Mouse (Mus musculus): Measurements from ENCODE around the gene Celsr3. TPM values are rescaled to one million over a fixed set of nuclear protein-coding genes. Genes with fewer than 3 reads are reported as not detected.

Celsr3 gene
- 5.3 and 14.9 TPM in 2 replicates for polyA plus RNA-seq (2011; ENCODE audit: insufficient read depth, insufficient read length, low replicate concordance, missing spikeins)

DNA sequence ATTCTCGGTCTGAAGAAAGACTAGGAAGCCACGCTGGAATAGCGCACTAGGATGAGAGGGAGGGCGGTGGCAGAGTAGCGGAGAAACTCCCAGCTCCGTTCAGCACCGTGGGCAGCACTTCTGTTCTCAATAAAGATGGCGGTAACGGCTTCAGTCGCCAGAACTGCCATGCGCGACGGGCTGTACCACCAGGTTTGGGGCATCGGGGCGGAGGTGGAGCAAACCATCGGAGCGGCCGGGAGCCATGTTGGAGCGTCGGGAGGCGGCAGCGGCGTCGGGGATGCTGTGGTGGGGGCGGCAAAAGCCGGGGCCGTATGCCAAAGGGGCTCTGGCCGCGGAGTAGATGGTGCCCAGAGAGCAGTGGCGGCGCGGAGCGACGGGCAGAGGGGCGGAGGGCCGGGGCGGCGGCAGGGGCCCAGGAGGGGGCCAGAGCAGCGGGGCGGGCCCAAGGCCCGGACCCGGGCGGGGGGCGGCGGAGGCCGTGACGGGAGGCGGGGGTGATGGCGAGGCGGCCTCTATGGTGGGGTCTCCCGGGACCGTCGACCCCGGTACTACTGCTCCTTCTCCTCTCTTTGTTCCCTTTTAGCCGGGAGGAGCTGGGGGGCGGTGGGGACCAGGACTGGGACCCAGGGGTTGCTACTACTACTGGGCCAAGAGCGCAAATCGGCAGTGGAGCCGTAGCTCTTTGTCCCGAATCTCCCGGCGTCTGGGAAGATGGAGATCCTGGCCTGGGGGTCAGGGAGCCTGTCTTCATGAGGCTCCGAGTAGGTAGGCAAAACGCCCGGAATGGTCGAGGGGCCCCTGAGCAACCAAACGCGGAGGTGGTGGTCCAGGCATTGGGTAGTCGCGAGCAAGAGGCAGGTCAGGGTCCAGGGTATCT, at the start of gene Celsr3:
Celsr3 (plus strand) TSS at position 501 of the 880 bp plus-strand sequence.
- Histone ChIP-seq H3K4me3 (replicated peaks; ENCODE audit: control insufficient read depth, low read depth, low read length) (peak within 1 kb of the TSS; percentile 64), H3K27ac (ENCODE audit: control insufficient read depth, insufficient read depth, low read depth, low read length, poor library complexity) (peak within 1 kb of the TSS; percentile 34), H3K4me1 (ENCODE audit: control insufficient read depth, insufficient read depth, low read length) (peaks cover 6% of the 10 kb centered on the region; the same call in 1 of the 2 replicates)
- TF ChIP-seq CTCF (IDR thresholded peaks at IDR 0.05; ENCODE audit: control insufficient read depth, insufficient read depth, low read length), result no peak
- TF ChIP-seq POLR2A (IDR thresholded peaks at IDR 0.05; ENCODE audit: borderline replicate concordance, control insufficient read depth, low read depth, low read length), result no peak
- 7% methylated on average over 68 of the region's 70 CpGs for WGBS

GRCm38 (mm10) chr9:108776614-108777013, 49.5 kb upstream of the Celsr3 start:
- TF ChIP-seq CTCF (IDR thresholded peaks at IDR 0.05; ENCODE audit: control insufficient read depth, insufficient read depth, low read length) (no peak), POLR2A (IDR thresholded peaks at IDR 0.05; ENCODE audit: borderline replicate concordance, control insufficient read depth, low read depth, low read length) (no peak)
- Histone ChIP-seq H3K4me1 (ENCODE audit: control insufficient read depth, insufficient read depth, low read length) (no peaks in the 10 kb centered on the region; the same call in 1 of the 2 replicates), H3K4me3 (replicated peaks; ENCODE audit: control insufficient read depth, low read depth, low read length) (no peak overlapping the region), H3K27ac (ENCODE audit: control insufficient read depth, insufficient read depth, low read depth, low read length, poor library complexity) (no peak overlapping the region)
- 84% methylated on average over 4 of the region's 4 CpGs for WGBS

DNA sequence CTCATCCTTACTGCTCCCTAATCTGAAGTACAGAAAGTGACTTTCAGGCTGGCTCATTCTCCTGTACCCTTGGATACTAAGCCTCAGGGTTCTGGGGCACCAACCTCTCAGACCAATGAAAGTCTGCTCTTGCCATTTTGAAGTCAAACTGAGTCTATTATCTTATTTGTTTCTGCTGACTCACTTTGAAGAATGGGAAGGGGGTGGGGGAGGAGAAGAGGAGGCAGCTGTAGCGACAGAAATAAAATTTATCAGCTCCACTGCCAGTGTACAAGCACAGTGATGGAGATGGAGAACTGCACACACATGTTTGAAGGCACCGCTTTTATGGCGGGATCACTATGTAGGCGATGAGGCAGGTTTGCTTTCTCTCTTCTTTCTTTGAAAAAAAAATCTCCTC, 48.8 kb upstream of the Celsr3 start:
- no peak overlapping the region for H3K4me3 ChIP-seq (replicated peaks; ENCODE audit: control insufficient read depth, low read depth, low read length)
- no peaks in the 10 kb centered on the region; the same call in 1 of the 2 replicates for H3K4me1 ChIP-seq (ENCODE audit: control insufficient read depth, insufficient read depth, low read length)
- no peak overlapping the region for H3K27ac ChIP-seq (ENCODE audit: control insufficient read depth, insufficient read depth, low read depth, low read length, poor library complexity)
- TF ChIP-seq POLR2A (IDR thresholded peaks at IDR 0.05; ENCODE audit: borderline replicate concordance, control insufficient read depth, low read depth, low read length), result no peak
- no peak for TF ChIP-seq CTCF (IDR thresholded peaks at IDR 0.05; ENCODE audit: control insufficient read depth, insufficient read depth, low read length)
- 81% methylated on average over 4 of the region's 4 CpGs for WGBS

DNA sequence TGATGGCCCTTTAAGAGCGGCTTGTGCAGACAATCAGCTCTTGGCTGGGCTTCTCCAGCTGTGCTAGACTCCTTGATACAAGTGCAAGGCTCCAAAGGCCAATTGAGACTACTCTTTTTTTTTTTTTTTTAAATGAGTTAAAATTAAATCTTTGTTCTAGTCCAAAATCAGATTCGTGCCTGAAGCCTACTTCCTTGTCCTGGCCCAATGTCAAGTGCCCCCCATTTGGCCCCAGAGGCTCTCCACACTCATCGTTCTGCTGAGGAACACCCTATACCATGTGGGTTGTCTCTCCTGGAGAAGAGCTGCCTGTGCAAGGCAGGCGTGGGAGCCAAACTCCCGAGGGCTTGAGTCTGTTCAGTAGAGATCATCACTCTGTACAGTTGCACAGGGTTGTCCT, 45.2 kb upstream of the Celsr3 start:
- H3K4me1 ChIP-seq (ENCODE audit: control insufficient read depth, insufficient read depth, low read length), result no peaks in the 10 kb centered on the region; the same call in 1 of the 2 replicates
- WGBS, result 64% methylated on average over 5 of the region's 5 CpGs
- no peak for TF ChIP-seq CTCF (IDR thresholded peaks at IDR 0.05; ENCODE audit: control insufficient read depth, insufficient read depth, low read length)
- TF ChIP-seq POLR2A (IDR thresholded peaks at IDR 0.05; ENCODE audit: borderline replicate concordance, control insufficient read depth, low read depth, low read length), result no peak
- H3K27ac ChIP-seq (ENCODE audit: control insufficient read depth, insufficient read depth, low read depth, low read length, poor library complexity), result no peak overlapping the region
- no peak overlapping the region for H3K4me3 ChIP-seq (replicated peaks; ENCODE audit: control insufficient read depth, low read depth, low read length)

- Histone ChIP-seq H3K27ac (ENCODE audit: control insufficient read depth, insufficient read depth, low read depth, low read length, poor library complexity) (no peak overlapping the region), H3K4me1 (ENCODE audit: control insufficient read depth, insufficient read depth, low read length) (no peaks in the 10 kb centered on the region), H3K4me3 (replicated peaks; ENCODE audit: control insufficient read depth, low read depth, low read length) (no peak overlapping the region)
- 78% methylated on average over 4 of the region's 4 CpGs for WGBS
- no peak for TF ChIP-seq POLR2A (IDR thresholded peaks at IDR 0.05; ENCODE audit: borderline replicate concordance, control insufficient read depth, low read depth, low read length)
These were observed 44.2 kb upstream of the Celsr3 start for GRCm38 (mm10) chr9:108781891-108782290.

DNA sequence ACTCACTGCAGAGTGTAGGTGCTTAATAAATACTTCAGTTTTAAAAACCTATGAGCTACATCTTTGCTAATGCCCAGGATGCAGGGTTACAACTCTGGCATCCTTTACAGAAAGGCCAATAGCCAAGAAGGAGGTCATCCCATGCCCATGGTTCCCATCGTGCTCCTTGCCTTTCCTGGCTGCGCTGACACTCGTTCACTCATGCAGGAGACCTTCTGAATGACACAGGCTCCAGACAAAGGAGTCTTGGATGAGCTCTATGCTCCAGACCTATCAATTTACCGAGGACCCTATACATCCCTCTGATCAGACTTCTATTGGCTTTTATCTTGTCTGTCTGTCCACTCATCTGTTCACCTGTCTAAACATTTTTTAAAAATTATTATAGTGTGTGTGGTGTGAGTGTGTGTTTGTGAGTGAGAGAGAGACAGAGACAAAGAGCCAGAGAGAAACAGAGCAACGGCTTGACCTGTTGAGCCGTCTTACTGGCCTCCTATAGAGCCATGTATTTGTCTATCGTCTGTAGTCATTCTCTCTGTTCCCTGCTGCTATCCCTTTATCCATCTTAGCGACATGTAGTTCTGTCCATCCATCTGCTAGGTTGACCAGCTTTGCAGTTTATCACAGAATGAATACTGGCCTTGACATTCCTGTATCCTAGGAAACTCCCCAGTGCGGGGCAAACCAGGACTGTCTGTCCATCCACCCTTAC, 43.1 kb upstream of the Celsr3 start:
- Histone ChIP-seq H3K4me1 (ENCODE audit: control insufficient read depth, insufficient read depth, low read length) (no peaks in the 10 kb centered on the region), H3K27ac (ENCODE audit: control insufficient read depth, insufficient read depth, low read depth, low read length, poor library complexity) (no peak overlapping the region), H3K4me3 (replicated peaks; ENCODE audit: control insufficient read depth, low read depth, low read length) (peak overlapping the region; percentile 95)
- WGBS, result 55% methylated on average over 9 of the region's 9 CpGs
- no peak for TF ChIP-seq POLR2A (IDR thresholded peaks at IDR 0.05; ENCODE audit: borderline replicate concordance, control insufficient read depth, low read depth, low read length)
- TF ChIP-seq CTCF (IDR thresholded peaks at IDR 0.05; ENCODE audit: control insufficient read depth, insufficient read depth, low read length), result no peak

DNA sequence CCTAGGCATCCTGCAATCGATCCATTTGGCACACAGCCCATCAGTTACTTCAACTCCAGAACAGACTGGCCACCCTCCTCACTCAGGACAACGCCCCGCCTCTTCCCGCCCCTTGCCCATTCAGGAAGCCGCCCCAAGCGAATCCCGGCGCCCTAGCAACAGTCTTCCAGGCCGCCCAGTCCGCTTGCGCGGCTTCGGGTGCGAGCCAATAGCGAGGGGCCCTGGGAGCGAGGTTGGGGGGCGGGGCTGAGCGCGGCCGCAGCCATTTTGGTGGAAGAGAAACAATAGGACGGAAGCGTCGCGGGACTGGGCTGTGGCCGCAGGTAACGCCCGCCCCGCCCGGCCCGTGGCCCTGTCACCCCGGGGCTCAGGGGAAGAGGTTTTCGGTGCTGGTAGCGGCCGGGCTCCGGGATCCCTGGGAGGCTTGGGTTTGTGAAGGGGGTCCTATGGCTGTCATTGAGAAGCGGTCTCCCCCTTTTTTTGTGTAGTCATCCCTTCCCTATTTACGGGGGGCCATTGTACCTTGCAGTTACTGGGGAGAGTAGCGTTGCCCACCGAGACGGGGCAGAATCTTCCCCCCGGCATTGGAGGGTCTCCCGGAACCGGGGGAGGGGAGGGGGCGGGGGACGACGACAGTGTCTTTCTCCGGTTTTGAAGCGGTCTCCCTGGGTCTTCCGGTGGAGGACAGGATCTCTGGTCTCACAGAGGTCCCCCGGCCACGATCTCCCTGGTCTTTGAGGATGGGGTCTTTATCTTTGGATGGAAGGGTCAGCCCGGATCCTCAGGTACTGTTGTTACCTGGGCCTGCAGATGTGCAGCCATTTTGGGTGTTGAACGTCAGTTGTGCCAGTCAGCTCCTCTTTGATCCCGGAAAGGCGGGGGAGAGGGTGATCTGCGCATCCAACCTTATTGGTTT, 42.3 kb upstream of the Celsr3 start, which contains the start of gene Ip6k2:
Ip6k2 (plus strand) TSS at position 249 of the 916 bp plus-strand sequence.
- under 1% methylated on average over 56 of the region's 56 CpGs for WGBS
- Histone ChIP-seq H3K27ac (ENCODE audit: control insufficient read depth, insufficient read depth, low read depth, low read length, poor library complexity) (peak within 1 kb of the TSS; percentile 70), H3K4me1 (ENCODE audit: control insufficient read depth, insufficient read depth, low read length) (no peaks in the 10 kb centered on the region), H3K4me3 (replicated peaks; ENCODE audit: control insufficient read depth, low read depth, low read length) (peak within 1 kb of the TSS; percentile 95)
- TF ChIP-seq POLR2A (IDR thresholded peaks at IDR 0.05; ENCODE audit: borderline replicate concordance, control insufficient read depth, low read depth, low read length) (peak; percentile 49; the same call in 1 of the 2 replicates), CTCF (IDR thresholded peaks at IDR 0.05; ENCODE audit: control insufficient read depth, insufficient read depth, low read length) (no peak)

Measured in bone marrow, adult 2 months (tissue).